8 mouse cellular contexts compared by ENCODE assay signal in the genomic region with DNA sequence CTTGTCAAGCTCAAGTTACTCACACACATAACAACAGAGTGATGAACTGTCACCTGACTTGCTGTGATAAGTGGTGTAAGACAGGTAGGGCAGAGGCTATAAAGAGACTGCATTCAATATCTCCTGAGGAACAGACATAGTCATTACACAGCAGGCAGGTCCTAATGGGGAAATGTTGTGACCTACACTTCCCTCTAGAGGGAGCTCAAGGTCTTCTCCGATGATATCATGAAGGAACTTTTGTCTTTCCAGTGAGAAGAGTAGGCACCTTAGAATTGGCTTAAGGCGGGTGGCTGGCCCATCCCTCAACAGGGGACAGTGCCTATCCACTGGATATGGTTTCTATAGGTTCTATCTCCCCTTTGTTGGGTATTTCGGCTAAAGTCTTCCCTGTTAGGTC. TPM values are rescaled to one million over a fixed set of nuclear protein-coding genes. Genes with fewer than 3 reads are reported as not detected.
DNase-seq lines count a peak whose midpoint lies in the region; ATAC-seq lines count a peak whose summit lies in the region.

No protein-coding gene starts in this region.

- no peaks in the 10 kb centered on the region for H3K9me3 ChIP-seq in midbrain, embryonic 12.5 days

- peak; percentile 77 for DNase-seq in 3T3-L1 (ENCODE audit: low read depth, low spot score)
- peak; percentile 77 for DNase-seq in R1 (ENCODE audit: low read depth, low spot score)
- DNase-seq in gastrocnemius, postnatal 10 days, result peak; percentile 21
- DNase-seq in kidney, adult 18-20 months, result peak; percentile 65
- DNase-seq in left cerebral cortex, postnatal 4 days, result peak; percentile 41
- peak; percentile 59 to 67 for DNase-seq in spleen, postnatal 4 days (ENCODE audit: low spot score in 2 of 2)

- H3K27me3 ChIP-seq in midbrain, embryonic 12.5 days, result no peaks in the 10 kb centered on the region

- H3K9ac ChIP-seq in midbrain, embryonic 12.5 days (replicated peaks), result no peak overlapping the region

- no peak overlapping the region for H3K4me2 ChIP-seq in midbrain, embryonic 12.5 days (replicated peaks)

- H3K27ac ChIP-seq in midbrain, embryonic 12.5 days (replicated peaks), result no peak overlapping the region

- H3K4me3 ChIP-seq in midbrain, embryonic 12.5 days, result no peak overlapping the region

- no peaks in the 10 kb centered on the region for H3K36me3 ChIP-seq in midbrain, embryonic 12.5 days

- no peaks in the 10 kb centered on the region for H3K4me1 ChIP-seq in midbrain, embryonic 12.5 days

- 20% methylated on average over 3 of the region's 3 CpGs for WGBS in midbrain, embryonic 12.5 days

- intact Hi-C loops in left cerebral cortex, postnatal 4 days (cut with DNase I), result loop anchor here (2.0 kb wide), 1 partner anchor 59 kb away; no protein-coding TSS in a partner anchor

- peak; percentile 100 for ATAC-seq in common myeloid progenitor, adult 5-6 weeks (replicated peaks; ENCODE audit: low read depth, poor library complexity, severe bottlenecking)
- ATAC-seq in midbrain, embryonic 12.5 days (ENCODE audit: low FRiP score, low read depth), result peak; percentile 77

RNA-seq across cellular contexts. Expression of a gene that starts 18.3 kb away (rescaled TPM):
- not detected in 2 replicates for total RNA-seq in common myeloid progenitor, adult 5-6 weeks (2017)
- total RNA-seq in gastrocnemius, postnatal 10 days (2021), result 1 to 10 TPM in 1 of 2 experiments, under 1 TPM in 1; 0.35 to 1.8 TPM
- total RNA-seq in left cerebral cortex, postnatal 4 days (2021), result under 1 TPM; 0.79 to 0.96 TPM
- polyA plus RNA-seq in midbrain, embryonic 12.5 days (2016; fragmentation: Nextera tagmentation; extraction: Ambion mirVana), result 0.29 TPM in 1 of 2 replicates, not detected in the other

RNA-seq across cellular contexts. Expression of a gene that starts 30.1 kb away (rescaled TPM):
- total RNA-seq in common myeloid progenitor, adult 5-6 weeks (2017), result 1.0 and 1.7 TPM in 2 replicates
- total RNA-seq in gastrocnemius, postnatal 10 days (2021), result 10 to 100 TPM; 42.0 to 45.8 TPM
- total RNA-seq in left cerebral cortex, postnatal 4 days (2021), result 10 to 100 TPM; 67.8 to 71.7 TPM
- polyA plus RNA-seq in midbrain, embryonic 12.5 days (2016; fragmentation: Nextera tagmentation; extraction: Ambion mirVana), result 27.0 and 28.7 TPM in 2 replicates

RNA-seq across cellular contexts. Expression of a gene that starts 46.6 kb away (rescaled TPM):
- 8.7 and 10.9 TPM in 2 replicates for total RNA-seq in common myeloid progenitor, adult 5-6 weeks (2017)
- 1 to 10 TPM; 3.4 to 3.6 TPM for total RNA-seq in gastrocnemius, postnatal 10 days (2021)
- 1 to 10 TPM; 9.2 to 9.3 TPM for total RNA-seq in left cerebral cortex, postnatal 4 days (2021)
- polyA plus RNA-seq in midbrain, embryonic 12.5 days (2016; fragmentation: Nextera tagmentation; extraction: Ambion mirVana), result 15.2 and 16.2 TPM in 2 replicates

RNA-seq across cellular contexts. Expression of a gene that starts 46.7 kb away (rescaled TPM):
- total RNA-seq in common myeloid progenitor, adult 5-6 weeks (2017), result 34.3 and 37.5 TPM in 2 replicates
- total RNA-seq in gastrocnemius, postnatal 10 days (2021), result 10 to 100 TPM; 32.1 to 33.7 TPM
- total RNA-seq in left cerebral cortex, postnatal 4 days (2021), result 10 to 100 TPM; 40.3 to 41.0 TPM
- polyA plus RNA-seq in midbrain, embryonic 12.5 days (2016; fragmentation: Nextera tagmentation; extraction: Ambion mirVana), result 84.7 and 86.1 TPM in 2 replicates

Comparison
In these comparisons a context has a peak if more than half of its experiments do, and no peak if none do; other contexts are left out.
1. DNase-seq: peak in every context shown above with its lines; median percentile 77 in 3T3-L1; 77 in R1; 65 in kidney, adult 18-20 months; 63 in spleen, postnatal 4 days; 41 in left cerebral cortex, postnatal 4 days; 21 in gastrocnemius, postnatal 10 days.
2. RNA of a gene that starts 30.1 kb away (total RNA-seq): 67.8 to 71.7 TPM in left cerebral cortex, postnatal 4 days and 42.0 to 45.8 TPM in gastrocnemius, postnatal 10 days; 1.0 to 1.7 TPM in common myeloid progenitor, adult 5-6 weeks; every median in the first group is over 10 times any median in the second.